ENCODE assay signal across 20 mouse cellular contexts in genomic region chr16:8751555-8752235, GRCm38 (mm10). TPM values are rescaled to one million over a fixed set of nuclear protein-coding genes. Genes with fewer than 3 reads are reported as not detected.
A peak's percentile ranks its signal among the peaks of the same experiment; 100 is the strongest.
DNase-seq lines count a peak whose midpoint lies in the region; ATAC-seq and TF ChIP-seq lines count a peak whose summit lies in the region.
"Had no signal": no experiment of that assay in that cellular context is flagged by ENCODE, and none has a peak within 500 bp of the region (broad histone marks: within the 10 kb centered on the region; RNA-seq: fewer than 3 reads in every experiment).

No protein-coding gene starts in this region.

- no peak; a peak in 1 of 4 replicates for TF ChIP-seq EP300 in MEL (IDR thresholded peaks at IDR 0.05; ENCODE audit: low read depth in 1 of 2, low read length in 2 of 2)

- H3K79me2 ChIP-seq in MEL (ENCODE audit: control insufficient read depth, insufficient read depth, low read length, poor library complexity), result no peaks in the 10 kb centered on the region

- H3K9ac ChIP-seq in embryonic facial prominence, embryonic 14.5 days (ENCODE audit: low read depth, low read length), result no peak overlapping the region
- peak overlapping the region; percentile 16; the same call in 1 of the 2 replicates for H3K9ac ChIP-seq in MEL (ENCODE audit: control insufficient read depth, low read depth, low read length, poor library complexity, severe bottlenecking)
- H3K9ac ChIP-seq in liver, embryonic 16.5 days (ENCODE audit: low read depth, low read length), result peak overlapping the region; percentile 66
- H3K9ac ChIP-seq: forebrain, embryonic 15.5 days; heart, embryonic 13.5 days had no signal

- no peak overlapping the region for H3K27ac ChIP-seq in embryonic facial prominence, embryonic 14.5 days (replicated peaks; ENCODE audit: low read depth, low read length)
- H3K27ac ChIP-seq in embryonic facial prominence, embryonic 10.5 days (replicated peaks), result no peak overlapping the region
- peak overlapping the region; percentile 44 for H3K27ac ChIP-seq in MEL (ENCODE audit: control insufficient read depth, low read depth, low read length)
- peak overlapping the region; percentile 97 for H3K27ac ChIP-seq in liver, embryonic 16.5 days (ENCODE audit: low read length)
- H3K27ac ChIP-seq: forebrain, embryonic 15.5 days; heart, embryonic 13.5 days; left cerebral cortex, adult 2 months; limb, embryonic 10.5 days had no signal

- TF ChIP-seq POLR2A in MEL (IDR thresholded peaks at IDR 0.05; ENCODE audit: control insufficient read depth in 1 of 2, insufficient read depth in 1 of 2, low read depth in 1 of 2, low read length in 2 of 2, poor library complexity in 1 of 2), result no peak

- WGBS in embryonic facial prominence, embryonic 14.5 days, result 51% methylated on average over 5 of the region's 5 CpGs
- WGBS in embryonic facial prominence, embryonic 10.5 days, result 72% methylated on average over 5 of the region's 5 CpGs
- 26% methylated on average over 5 of the region's 5 CpGs for WGBS in liver, embryonic 16.5 days (ENCODE audit: insufficient replicate concordance)

- no peak overlapping the region for H3K4me2 ChIP-seq in embryonic facial prominence, embryonic 14.5 days (ENCODE audit: low read depth, low read length)
- peak overlapping the region; percentile 62 for H3K4me2 ChIP-seq in liver, embryonic 16.5 days (ENCODE audit: low read depth, low read length)
- H3K4me2 ChIP-seq: forebrain, embryonic 15.5 days; heart, embryonic 13.5 days had no signal

- ATAC-seq in embryonic facial prominence, embryonic 14.5 days (ENCODE audit: low read depth), result peak; percentile 62; the same call in 1 of the 2 replicates
- ATAC-seq in liver, embryonic 16.5 days (ENCODE audit: low read depth), result peak; percentile 90
- ATAC-seq: CD4-positive, CD25-positive, alpha-beta regulatory T cell, adult 4 months; forebrain, embryonic 15.5 days; midbrain, embryonic 16.5 days had no signal

- peak; percentile 38 for DNase-seq in embryonic facial prominence, embryonic 14.5 days (ENCODE audit: low spot score)
- DNase-seq in embryonic facial prominence, embryonic 10.5 days (ENCODE audit: low spot score), result no peak
- DNase-seq in MEL (ENCODE audit: low read depth, low spot score), result peak; percentile 57
- DNase-seq in fat pad, adult 2 months (ENCODE audit: extremely low read depth, low read depth, low spot score), result peak; percentile 39
- DNase-seq in ovary, postnatal 36 days (ENCODE audit: low spot score), result no peak
- DNase-seq in kidney, postnatal 4 days, result no peak
- no peak for DNase-seq in layer of hippocampus, adult 9-11 months
- DNase-seq: adrenal gland, postnatal 10 days; cerebellum, adult 18-20 months; heart, postnatal 36 days; kidney, adult 9 months; right cerebral cortex, adult 18-20 months had no signal

- H3K9me3 ChIP-seq in embryonic facial prominence, embryonic 14.5 days (ENCODE audit: control insufficient read depth, low read length), result no peaks in the 10 kb centered on the region
- H3K9me3 ChIP-seq in embryonic facial prominence, embryonic 10.5 days, result no peaks in the 10 kb centered on the region
- no peaks in the 10 kb centered on the region for H3K9me3 ChIP-seq in MEL (replicated peaks; ENCODE audit: insufficient read depth, low read length)
- no peaks in the 10 kb centered on the region for H3K9me3 ChIP-seq in liver, embryonic 16.5 days (replicated peaks; ENCODE audit: control insufficient read depth, low read length)
- H3K9me3 ChIP-seq: forebrain, embryonic 15.5 days; G1E; heart, embryonic 13.5 days; limb, embryonic 10.5 days had no signal

- no peaks in the 10 kb centered on the region for H3K36me3 ChIP-seq in embryonic facial prominence, embryonic 14.5 days (ENCODE audit: control insufficient read depth, insufficient read depth, low read length)
- H3K36me3 ChIP-seq in embryonic facial prominence, embryonic 10.5 days (replicated peaks), result no peaks in the 10 kb centered on the region
- peaks cover 0 to 30% of the 10 kb centered on the region in 2 experiments; a peak in 2 of 4 replicates for H3K36me3 ChIP-seq in MEL (ENCODE audit: control insufficient read depth in 1 of 2, insufficient read depth in 2 of 2, low read length in 2 of 2)
- H3K36me3 ChIP-seq in liver, embryonic 16.5 days (ENCODE audit: control insufficient read depth, insufficient read depth), result no peaks in the 10 kb centered on the region
- H3K36me3 ChIP-seq: forebrain, embryonic 15.5 days; G1E; heart, embryonic 13.5 days; limb, embryonic 10.5 days had no signal

- no peaks in the 10 kb centered on the region for H3K27me3 ChIP-seq in embryonic facial prominence, embryonic 14.5 days (replicated peaks; ENCODE audit: control insufficient read depth, insufficient read depth, low read length)
- no peaks in the 10 kb centered on the region for H3K27me3 ChIP-seq in embryonic facial prominence, embryonic 10.5 days (replicated peaks; ENCODE audit: low read depth, poor library complexity, severe bottlenecking)
- no peaks in the 10 kb centered on the region for H3K27me3 ChIP-seq in MEL (ENCODE audit: control insufficient read depth in 1 of 2, insufficient read depth in 2 of 2, low read length in 2 of 2)
- no peaks in the 10 kb centered on the region for H3K27me3 ChIP-seq in liver, embryonic 16.5 days (ENCODE audit: control insufficient read depth, insufficient read depth, low read depth, low read length)
- H3K27me3 ChIP-seq: forebrain, embryonic 15.5 days; heart, embryonic 13.5 days had no signal

- no peaks in the 10 kb centered on the region for H3K4me1 ChIP-seq in embryonic facial prominence, embryonic 14.5 days (ENCODE audit: control insufficient read depth, insufficient read depth, low read length)
- no peaks in the 10 kb centered on the region for H3K4me1 ChIP-seq in embryonic facial prominence, embryonic 10.5 days
- peaks cover 12 to 29% of the 10 kb centered on the region in 2 experiments for H3K4me1 ChIP-seq in MEL (ENCODE audit: control insufficient read depth in 1 of 2, insufficient read depth in 2 of 2, low read length in 2 of 2)
- peaks cover 61% of the 10 kb centered on the region for H3K4me1 ChIP-seq in liver, embryonic 16.5 days (ENCODE audit: control insufficient read depth, low read depth, low read length)
- H3K4me1 ChIP-seq: forebrain, embryonic 15.5 days; heart, embryonic 13.5 days; limb, embryonic 10.5 days had no signal

- no peak overlapping the region for H3K4me3 ChIP-seq in embryonic facial prominence, embryonic 14.5 days (ENCODE audit: low read depth, low read length)
- no peak overlapping the region for H3K4me3 ChIP-seq in embryonic facial prominence, embryonic 10.5 days
- H3K4me3 ChIP-seq in MEL (ENCODE audit: control insufficient read depth in 1 of 2, insufficient read depth in 1 of 2, low read depth in 2 of 2, low read length in 2 of 2), result peak overlapping the region; percentile 38 to 44
- peak overlapping the region; percentile 28 for H3K4me3 ChIP-seq in liver, embryonic 16.5 days (ENCODE audit: low read depth, low read length)
- H3K4me3 ChIP-seq: forebrain, embryonic 15.5 days; heart, embryonic 13.5 days; left cerebral cortex, adult 2 months; limb, embryonic 10.5 days had no signal

- TF ChIP-seq CTCF in MEL (IDR thresholded peaks at IDR 0.05 in 2 of 3, conservative IDR thresholded peaks at IDR 0.05 in 1 of 3; ENCODE audit: control insufficient read depth in 1 of 3, insufficient read depth in 1 of 3, low read depth in 2 of 3, low read length in 3 of 3, poor library complexity in 1 of 3, severe bottlenecking in 1 of 3), result no peak

- TF ChIP-seq RAD21 in MEL (IDR thresholded peaks at IDR 0.05; ENCODE audit: low read depth, low read length), result no peak

TF ChIP-seq in MEL, 35 proteins besides CTCF, POLR2A, EP300 and RAD21:
- TF ChIP-seq USF2 (IDR thresholded peaks at IDR 0.05; ENCODE audit: borderline replicate concordance in 1 of 2, insufficient read depth in 1 of 2, low read depth in 1 of 2, low read length in 2 of 2) (no peak), TAL1 (IDR thresholded peaks at IDR 0.05; ENCODE audit: low read length) (peak; percentile 32; the same call in 1 of the 2 replicates)

RNA-seq across cellular contexts. Expression of gene Usp7, which starts 40.4 kb away (rescaled TPM):
- polyA plus RNA-seq in embryonic facial prominence, embryonic 14.5 days (2014; fragmentation: Nextera tagmentation; extraction: Ambion mirVana), result 35.7 and 39.2 TPM in 2 replicates
- 29.2 and 31.6 TPM in 2 replicates for polyA plus RNA-seq in embryonic facial prominence, embryonic 10.5 days (2016; fragmentation: Nextera tagmentation; extraction: Ambion mirVana)
- 101 and 105 TPM in 2 replicates for total RNA-seq in MEL (2012; rRNA removed)
- 100 to 1,000 TPM in 1 of 2 experiments, 10 to 100 TPM in 1; 94.2 to 425 TPM for polyA plus RNA-seq in MEL (2012; ENCODE audit: insufficient read depth in 1 of 2, insufficient read length in 2 of 2, low read depth in 1 of 2, low replicate concordance in 2 of 2, missing spikeins in 1 of 2)
- polyA plus RNA-seq in liver, embryonic 16.5 days (2015; fragmentation: Nextera tagmentation; extraction: Ambion mirVana), result 22.4 and 22.6 TPM in 2 replicates

Comparison
In these comparisons a context has a peak if more than half of its experiments do, and no peak if none do; other contexts are left out.
1. DNase-seq: peak in embryonic facial prominence, embryonic 14.5 days (single experiment), MEL (single experiment) and fat pad, adult 2 months (single experiment); none in embryonic facial prominence, embryonic 10.5 days (single experiment), ovary, postnatal 36 days (single experiment), kidney, postnatal 4 days (0 of 2) and layer of hippocampus, adult 9-11 months (single experiment).
2. H3K27ac ChIP-seq: peak in MEL (single experiment) and liver, embryonic 16.5 days (single experiment); none in embryonic facial prominence, embryonic 14.5 days (single experiment) and embryonic facial prominence, embryonic 10.5 days (single experiment).
3. H3K4me3 ChIP-seq: peak in MEL (2 of 2) and liver, embryonic 16.5 days (single experiment); none in embryonic facial prominence, embryonic 14.5 days (single experiment) and embryonic facial prominence, embryonic 10.5 days (single experiment).